Mouse (Mus musculus): ENCODE results near the gene Zdhhc12. TPM values are rescaled to one million over a fixed set of nuclear protein-coding genes. Genes with fewer than 3 reads are reported as not detected.
"Not testable (repeated sequence)": the region's sequence is repeated elsewhere in the genome, so short reads cannot be mapped to it uniquely, and the experiment has no call there.

Gene Zdhhc12
- polyA plus RNA-seq, 1 experiment from 2014 or later, result 59.8 TPM

DNA sequence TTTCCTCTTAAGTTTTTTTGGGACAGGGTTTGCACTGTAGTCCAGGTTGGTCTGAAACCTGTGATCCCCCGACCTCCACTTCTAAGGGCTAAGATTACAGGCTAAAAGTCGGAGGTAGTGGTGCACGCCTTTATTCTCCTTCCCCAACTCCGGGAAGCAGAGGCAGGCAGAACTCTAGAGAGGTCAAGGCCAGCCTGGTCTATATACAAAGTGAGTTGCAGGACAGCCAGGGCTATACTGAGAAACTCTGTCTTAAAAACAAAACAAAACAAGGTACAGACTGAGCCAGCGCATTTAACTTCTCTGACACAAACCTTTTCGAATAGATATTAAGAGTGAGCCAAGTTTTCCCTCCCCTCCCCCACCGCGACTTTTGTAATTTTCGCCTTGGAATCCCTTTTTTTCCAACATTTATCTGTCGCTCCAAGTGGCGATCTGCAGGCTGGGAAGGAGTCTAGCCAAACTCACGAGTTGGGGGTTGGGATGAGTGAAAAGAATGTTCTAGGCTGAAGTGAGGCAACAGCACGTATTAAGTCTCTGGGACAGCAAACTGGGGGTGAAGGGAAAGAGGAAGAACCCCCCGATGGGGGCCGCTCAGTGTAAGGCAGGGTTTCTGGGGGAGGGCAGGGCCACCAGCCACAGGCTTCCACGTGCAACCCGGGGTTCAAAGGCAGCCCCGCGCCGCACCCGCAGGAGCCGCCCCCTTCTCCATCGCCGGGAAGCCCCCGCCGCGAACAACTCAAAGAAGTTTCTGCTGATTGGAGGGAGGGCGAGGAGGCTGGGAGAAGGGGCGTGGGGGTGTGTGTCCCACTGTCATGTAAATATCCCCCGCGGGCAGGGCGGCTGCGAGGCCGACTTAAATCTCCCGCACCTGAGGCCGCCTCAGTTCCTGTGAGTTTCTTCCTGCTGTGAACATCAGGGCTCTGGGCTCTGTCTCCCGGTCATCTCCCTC lies 32.0 kb downstream of the Zdhhc12 start:
- Histone ChIP-seq H3K27ac (peak overlapping the region; percentile 98), H3K4me1 (replicated peaks) (peaks cover 10% of the 10 kb centered on the region; the same call in 1 of the 2 replicates), H3K36me3 (no peaks in the 10 kb centered on the region), H3K9me3 (no peaks in the 10 kb centered on the region), H3K9ac (peak overlapping the region; percentile 81), H3K4me2 (replicated peaks) (peak overlapping the region; percentile 89), H3K27me3 (replicated peaks) (no peaks in the 10 kb centered on the region), H3K4me3 (replicated peaks) (peak overlapping the region; percentile 63)
- peak; percentile 5 for ATAC-seq
- whole genome bisulfite sequencing, result 7% methylated on average over 37 of the region's 37 CpGs

DNA sequence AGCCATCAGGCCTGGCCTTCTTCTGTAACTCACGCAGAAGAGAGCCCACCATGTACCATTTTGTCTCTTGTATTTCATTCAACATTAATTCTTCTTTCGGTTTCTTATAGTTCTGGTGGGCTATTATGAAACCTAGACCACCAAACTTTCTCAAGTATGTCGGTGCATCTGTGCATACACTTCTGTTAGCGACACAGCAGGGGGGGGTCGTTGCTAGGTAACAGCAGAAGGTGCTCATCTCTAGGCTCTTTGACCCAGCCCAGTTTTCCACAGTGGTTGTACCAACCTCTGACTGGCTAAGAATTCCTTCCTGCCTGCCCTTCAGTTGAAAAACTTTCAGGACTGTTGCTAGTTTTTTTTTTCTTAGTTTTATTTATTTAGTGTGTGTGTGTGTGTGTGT lies 35.0 kb downstream of the Zdhhc12 start:
- Histone ChIP-seq H3K4me3 (replicated peaks) (no peak overlapping the region), H3K36me3 (no peaks in the 10 kb centered on the region)

DNA sequence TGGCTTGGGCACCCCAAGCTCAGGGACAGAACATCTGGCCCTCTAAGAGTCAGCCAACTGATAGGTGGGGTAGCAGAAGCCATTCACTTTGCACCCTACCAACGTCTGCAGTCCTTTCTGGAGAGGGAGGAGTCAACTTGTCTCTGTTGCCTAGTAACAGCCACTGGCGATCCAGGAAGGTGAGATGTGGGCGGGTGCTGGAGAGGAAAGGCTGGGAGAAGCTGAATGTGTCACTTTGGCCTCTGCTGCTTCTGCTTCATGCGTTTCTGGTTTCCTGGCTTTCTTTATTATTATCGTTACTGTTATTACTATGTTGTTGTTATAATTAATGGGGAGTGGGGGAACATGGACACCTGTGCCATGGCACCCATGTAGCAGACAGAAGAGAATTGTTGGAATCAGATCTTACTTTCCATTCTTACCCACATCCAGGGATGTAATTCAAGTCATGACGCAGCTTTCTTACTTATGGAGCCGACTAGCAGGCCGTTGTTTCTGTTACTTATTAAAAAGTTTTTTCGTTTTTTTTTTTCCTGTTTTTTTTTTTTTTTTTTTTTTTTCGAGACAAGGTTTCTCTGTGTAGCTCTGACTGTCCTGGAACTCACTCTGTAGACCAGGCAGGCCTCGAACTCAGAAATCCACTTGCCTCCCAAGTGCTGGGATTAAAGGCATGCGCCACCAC lies 36.1 kb downstream of the Zdhhc12 start, which contains the start of gene Set:
Set (plus strand) TSS at position 156 of the 682 bp plus-strand sequence.
- Histone ChIP-seq H3K36me3 (no peaks in the 10 kb centered on the region), H3K9ac (no peak within 1 kb of the TSS), H3K27me3 (replicated peaks) (no peaks in the 10 kb centered on the region), H3K4me1 (replicated peaks) (0 out of 2 replicates have a peak, but pooled peaks cover 2% of the 10 kb centered on the region), H3K27ac (no peak within 1 kb of the TSS), H3K4me2 (replicated peaks) (no peak within 1 kb of the TSS), H3K4me3 (replicated peaks) (no peak within 1 kb of the TSS), H3K9me3 (no peaks in the 10 kb centered on the region)
- ATAC-seq, result peak; percentile 46
- WGBS, result 45% methylated on average over 12 of the region's 12 CpGs

More for the DNA sequence above, 35.0 kb downstream of the Zdhhc12 start:
- no peaks in the 10 kb centered on the region for H3K27me3 ChIP-seq (replicated peaks)
- 55% methylated on average over 5 of the region's 5 CpGs for WGBS
- H3K9me3 ChIP-seq, result no peaks in the 10 kb centered on the region
- H3K4me2 ChIP-seq (replicated peaks), result no peak overlapping the region
- no peak overlapping the region for H3K9ac ChIP-seq
- 0 out of 2 replicates have a peak, but pooled peaks cover 4% of the 10 kb centered on the region for H3K4me1 ChIP-seq (replicated peaks)
- H3K27ac ChIP-seq, result no peak overlapping the region
- ATAC-seq, result no peak

DNA sequence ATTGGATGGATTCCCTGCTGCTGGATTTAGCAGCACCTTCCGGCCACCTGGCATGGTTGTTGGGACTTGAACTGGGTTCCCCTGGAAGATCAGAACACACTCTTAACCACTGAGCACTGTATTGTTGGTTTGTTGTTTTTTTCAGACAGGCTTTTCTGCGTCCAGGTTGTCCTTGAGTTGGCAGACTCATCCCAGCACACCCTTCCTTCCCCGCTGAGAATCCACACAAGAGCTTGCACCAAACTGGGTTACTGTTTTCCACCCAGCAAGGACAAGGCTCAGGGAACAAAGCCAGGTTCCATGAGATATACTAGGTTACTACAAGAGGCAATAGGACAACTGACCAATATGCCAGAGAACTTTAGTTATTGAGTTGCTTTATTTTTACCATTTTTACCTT lies 36.7 kb downstream of the Zdhhc12 start:
- H3K9me3 ChIP-seq, result no peaks in the 10 kb centered on the region
- H3K4me1 ChIP-seq (replicated peaks), result 0 out of 2 replicates have a peak, but pooled peaks cover 2% of the 10 kb centered on the region
- 78% methylated on average over 3 of the region's 3 CpGs for WGBS
- H3K9ac ChIP-seq, result no peak overlapping the region
- no peaks in the 10 kb centered on the region for H3K36me3 ChIP-seq
- no peak overlapping the region for H3K27ac ChIP-seq
- no peak overlapping the region for H3K4me3 ChIP-seq (replicated peaks)
- H3K27me3 ChIP-seq (replicated peaks), result no peaks in the 10 kb centered on the region
- no peak for ATAC-seq
- no peak overlapping the region for H3K4me2 ChIP-seq (replicated peaks)

DNA sequence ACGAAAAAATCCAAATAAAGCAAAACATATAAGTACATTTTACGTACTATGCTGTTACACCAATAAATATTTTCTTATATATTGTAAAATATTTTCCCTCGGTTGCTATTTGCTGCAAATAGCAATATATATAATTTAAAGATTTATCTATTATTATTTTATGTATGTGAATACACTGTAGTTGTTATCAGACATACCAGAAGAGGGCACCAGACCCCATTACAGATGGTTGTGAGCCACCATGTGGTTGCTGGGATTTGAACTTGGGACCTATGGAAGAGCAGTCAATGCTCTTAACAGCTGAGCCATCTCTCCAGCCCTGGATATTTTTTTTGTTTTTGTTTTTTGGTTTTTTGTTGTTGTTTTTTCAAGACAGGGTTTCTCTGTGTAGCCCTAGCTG lies 38.1 kb downstream of the Zdhhc12 start:
- H3K36me3 ChIP-seq; H3K9ac ChIP-seq; H3K4me1 ChIP-seq (replicated peaks); ATAC-seq; H3K27ac ChIP-seq; H3K4me3 ChIP-seq (replicated peaks); H3K4me2 ChIP-seq (replicated peaks); H3K9me3 ChIP-seq; H3K27me3 ChIP-seq (replicated peaks): not testable (repeated sequence)
- 90% methylated on average over 3 of the region's 3 CpGs for WGBS

DNA sequence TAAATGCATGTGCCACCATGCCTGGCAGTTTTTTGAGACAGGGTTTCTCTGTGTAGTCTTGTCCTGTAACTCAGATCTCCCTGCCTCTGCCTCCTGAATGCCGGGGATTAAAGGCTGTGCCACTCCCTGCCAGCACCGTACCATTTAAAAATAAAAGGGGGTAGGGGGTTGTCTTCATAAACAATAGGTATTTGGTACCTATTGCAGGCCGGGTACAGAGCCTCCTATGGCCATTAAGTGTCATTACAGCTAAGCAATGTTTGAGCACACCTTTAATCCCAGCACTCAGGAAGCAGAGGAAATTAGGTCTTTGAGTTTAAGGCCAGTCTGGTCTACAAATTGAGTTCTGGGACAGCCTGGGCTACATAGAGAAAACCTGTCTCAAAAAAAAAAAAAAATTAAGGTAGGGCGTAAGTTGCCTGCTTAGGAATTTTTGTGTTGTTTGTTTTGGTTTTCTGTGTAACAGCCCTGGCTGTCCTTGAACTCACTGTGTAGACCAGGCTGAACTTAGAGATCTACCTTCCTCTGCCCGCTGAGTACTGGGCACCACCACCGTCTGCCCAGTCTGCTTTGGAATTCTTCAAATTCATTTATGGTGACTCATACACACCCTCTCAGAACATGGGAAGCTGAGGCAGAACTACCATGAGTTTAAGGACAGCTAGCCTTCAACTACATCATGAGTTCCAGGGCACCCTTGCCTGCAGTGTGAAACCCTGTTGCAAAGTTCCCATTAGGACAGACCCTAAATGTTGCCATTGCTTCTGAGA lies 41.3 kb downstream of the Zdhhc12 start:
- 42% methylated on average over 6 of the region's 6 CpGs for WGBS
- Histone ChIP-seq H3K27me3 (replicated peaks) (no peaks in the 10 kb centered on the region), H3K4me2 (replicated peaks) (no peak overlapping the region), H3K9ac (no peak overlapping the region), H3K4me1 (replicated peaks) (0 out of 2 replicates have a peak, but pooled peaks cover 2% of the 10 kb centered on the region), H3K9me3 (no peaks in the 10 kb centered on the region), H3K36me3 (no peaks in the 10 kb centered on the region), H3K4me3 (replicated peaks) (no peak overlapping the region), H3K27ac (no peak overlapping the region)
- ATAC-seq, result no peak

DNA sequence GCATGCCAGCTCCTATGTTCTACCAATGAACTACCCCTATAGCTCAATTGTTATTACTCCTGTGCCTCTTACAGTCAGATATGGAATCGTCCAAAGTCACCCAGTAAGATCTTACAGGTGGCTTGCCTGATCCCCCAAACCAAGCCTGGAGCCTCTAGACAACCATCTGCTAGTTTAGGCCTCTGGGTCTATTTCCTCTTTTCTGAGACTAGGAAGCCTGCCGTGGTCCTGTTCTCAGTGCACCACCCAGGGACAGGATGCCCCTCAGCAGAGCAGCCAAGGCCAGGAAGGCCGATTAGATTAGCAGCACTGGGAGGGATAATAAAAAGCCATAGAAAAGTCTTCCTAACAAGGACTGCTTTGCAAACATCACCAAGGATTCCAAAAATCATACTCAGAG lies 43.6 kb downstream of the Zdhhc12 start:
- no peak overlapping the region for H3K9ac ChIP-seq
- no peak overlapping the region for H3K4me3 ChIP-seq (replicated peaks)
- no peaks in the 10 kb centered on the region for H3K36me3 ChIP-seq
- ATAC-seq, result no peak
- WGBS, result 75% methylated on average over 3 of the region's 3 CpGs
- no peaks in the 10 kb centered on the region for H3K27me3 ChIP-seq (replicated peaks)
- H3K9me3 ChIP-seq, result no peaks in the 10 kb centered on the region
- no peak overlapping the region for H3K4me2 ChIP-seq (replicated peaks)
- H3K4me1 ChIP-seq (replicated peaks), result no peaks in the 10 kb centered on the region
- no peak overlapping the region for H3K27ac ChIP-seq

DNA sequence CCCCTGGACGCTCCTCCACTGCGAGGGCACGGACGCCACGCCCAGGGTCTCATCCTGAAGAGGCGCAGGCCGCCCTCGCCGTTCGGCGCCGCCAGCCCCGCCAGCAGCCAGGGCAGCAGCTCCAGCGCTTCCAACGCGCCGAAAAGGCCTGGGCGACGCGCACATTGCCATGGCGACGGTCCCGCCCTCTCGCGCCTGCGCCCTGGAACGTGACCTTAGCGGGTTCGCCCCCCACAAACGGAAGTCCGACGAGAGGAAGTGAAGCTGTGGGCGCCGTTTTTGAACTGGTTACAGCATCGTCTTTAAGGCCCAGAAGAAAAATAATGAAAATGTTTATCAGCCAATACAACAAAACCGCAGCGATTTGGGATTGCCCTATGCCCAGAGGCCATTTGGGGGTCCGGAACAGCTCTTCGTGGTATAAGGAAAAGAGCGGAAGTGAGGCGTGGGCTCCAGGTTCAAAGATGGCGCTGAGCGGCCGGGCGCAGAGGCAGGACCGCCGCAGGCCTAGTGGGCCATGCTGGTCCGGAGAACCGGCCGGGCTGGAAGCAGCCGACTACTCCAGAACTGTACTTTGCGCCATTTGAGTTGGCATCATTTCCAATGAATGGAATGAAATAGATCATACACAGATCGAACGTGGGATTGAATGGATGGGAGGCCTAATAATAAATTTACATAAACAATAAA lies 44.6 kb downstream of the Zdhhc12 start, which contains the start of gene Wdr34:
Wdr34 (minus strand) TSS at position 183 of the 690 bp plus-strand sequence.
- Histone ChIP-seq H3K4me2 (replicated peaks) (peak within 1 kb of the TSS; percentile 64), H3K4me1 (replicated peaks) (no peaks in the 10 kb centered on the region), H3K9ac (peak within 1 kb of the TSS; percentile 62), H3K36me3 (no peaks in the 10 kb centered on the region), H3K9me3 (no peaks in the 10 kb centered on the region), H3K4me3 (replicated peaks) (peak within 1 kb of the TSS; percentile 65), H3K27me3 (replicated peaks) (no peaks in the 10 kb centered on the region), H3K27ac (peak within 1 kb of the TSS; percentile 85)
- peak; percentile 98 for ATAC-seq
- WGBS, result under 1% methylated on average over 54 of the region's 54 CpGs

DNA sequence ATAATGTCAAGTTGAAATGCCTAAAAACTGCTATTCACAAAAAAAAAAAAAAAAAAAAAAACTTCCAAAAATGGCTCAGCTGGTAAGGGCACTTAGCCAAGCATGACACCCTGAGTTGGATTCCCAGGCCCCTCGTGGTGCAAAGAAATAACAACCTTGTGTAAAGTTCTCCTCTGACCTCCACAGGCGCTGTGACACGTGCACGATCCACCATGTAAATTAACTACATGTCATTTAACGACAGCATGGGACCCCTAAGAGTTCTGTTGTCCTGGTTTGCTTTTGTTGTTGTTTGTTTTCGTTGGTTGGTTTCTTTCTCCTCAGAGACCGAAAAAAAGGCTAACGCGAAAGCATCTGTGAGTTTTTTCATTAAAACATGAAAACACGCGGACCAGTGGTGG lies 45.3 kb downstream of the Zdhhc12 start:
- peak overlapping the region; percentile 62 for H3K9ac ChIP-seq
- H3K4me3 ChIP-seq (replicated peaks), result peak overlapping the region; percentile 65
- no peaks in the 10 kb centered on the region for H3K9me3 ChIP-seq
- ATAC-seq, result no peak
- H3K4me2 ChIP-seq (replicated peaks), result peak overlapping the region; percentile 64
- no peaks in the 10 kb centered on the region for H3K4me1 ChIP-seq (replicated peaks)
- H3K27me3 ChIP-seq (replicated peaks), result no peaks in the 10 kb centered on the region
- peak overlapping the region; percentile 85; the same call in 1 of the 2 replicates for H3K27ac ChIP-seq
- no peaks in the 10 kb centered on the region for H3K36me3 ChIP-seq
- WGBS, result 51% methylated on average over 11 of the region's 11 CpGs

DNA sequence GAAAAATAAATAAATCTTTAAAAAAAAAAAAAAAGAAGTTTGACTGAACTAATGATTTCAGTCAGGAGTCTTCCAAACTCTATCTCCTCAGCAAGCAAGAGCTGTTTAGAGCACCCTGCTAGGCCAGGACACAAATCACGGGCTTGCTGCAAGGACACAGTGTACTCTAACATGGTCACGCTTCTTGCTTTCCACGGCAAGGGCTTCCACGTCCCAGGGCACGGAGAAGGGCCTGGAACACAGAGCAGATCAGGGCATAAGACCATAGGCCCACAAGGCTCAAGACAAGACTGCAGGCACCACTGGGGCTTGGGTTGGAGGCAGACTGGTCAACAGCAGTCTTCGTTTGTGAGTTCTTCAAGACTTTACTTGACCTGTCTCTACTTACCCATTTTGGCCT lies 46.3 kb downstream of the Zdhhc12 start:
- Histone ChIP-seq H3K9ac (no peak overlapping the region), H3K4me1 (replicated peaks) (0 out of 2 replicates have a peak, but pooled peaks cover 3% of the 10 kb centered on the region), H3K9me3 (no peaks in the 10 kb centered on the region), H3K27me3 (replicated peaks) (no peaks in the 10 kb centered on the region), H3K4me2 (replicated peaks) (no peak overlapping the region), H3K27ac (no peak overlapping the region), H3K4me3 (replicated peaks) (no peak overlapping the region), H3K36me3 (no peaks in the 10 kb centered on the region)
- 93% methylated on average over 6 of the region's 6 CpGs for WGBS
- no peak for ATAC-seq

DNA sequence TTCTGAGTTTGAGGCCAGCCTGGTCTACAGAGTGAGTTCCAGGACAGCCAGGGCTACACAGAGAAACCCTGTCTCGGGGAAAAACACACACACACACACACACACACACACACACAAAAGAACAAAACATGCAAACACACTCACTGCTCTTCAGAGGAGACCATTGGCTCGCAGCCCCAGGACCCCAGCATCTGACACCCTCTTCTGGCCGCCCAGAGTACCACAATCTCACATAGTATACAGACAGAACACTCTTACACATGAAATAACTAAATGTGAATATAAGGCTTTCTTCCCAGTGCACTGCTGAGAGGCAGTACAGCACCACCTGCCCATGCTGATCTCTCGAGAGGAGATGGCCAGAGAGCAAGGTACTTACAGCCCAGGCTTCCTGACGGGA lies 48.9 kb downstream of the Zdhhc12 start:
- no peaks in the 10 kb centered on the region for H3K36me3 ChIP-seq
- no peaks in the 10 kb centered on the region for H3K27me3 ChIP-seq (replicated peaks)
- no peak overlapping the region for H3K4me2 ChIP-seq (replicated peaks)
- H3K27ac ChIP-seq, result no peak overlapping the region
- H3K4me1 ChIP-seq (replicated peaks), result 0 out of 2 replicates have a peak, but pooled peaks cover 3% of the 10 kb centered on the region
- H3K4me3 ChIP-seq (replicated peaks), result no peak overlapping the region
- ATAC-seq, result no peak
- 88% methylated on average over 5 of the region's 5 CpGs for WGBS
- H3K9me3 ChIP-seq, result no peaks in the 10 kb centered on the region
- no peak overlapping the region for H3K9ac ChIP-seq
